Mouse (Mus musculus): ENCODE measurements around the gene Trpm2. TPM values are rescaled to one million over a fixed set of nuclear protein-coding genes. Genes with fewer than 3 reads are reported as not detected.

Trpm2 gene
- polyA plus RNA-seq, 1 experiment from 2014 or later = 0.60 TPM

GRCm38 (mm10) chr10:77902211-77902893 is 68.0 kb downstream of the Trpm2 start, which contains the start of gene Lrrc3:
Gene Lrrc3, minus strand, starts transcription at chr10:77902536.
- H3K4me1 ChIP-seq = peaks cover 12% of the 10 kb centered on the region
- H3K27ac ChIP-seq (replicated peaks) = no peak within 1 kb of the TSS
- H3K9me3 ChIP-seq (replicated peaks) = no peaks in the 10 kb centered on the region
- 1% methylated on average over 46 of the region's 46 CpGs for WGBS
- peak within 1 kb of the TSS; percentile 62 for H3K4me3 ChIP-seq (replicated peaks)
- peak; percentile 71 for ATAC-seq (ENCODE audit: insufficient number of reproducible peaks, low FRiP score, low TSS enrichment, low read depth)
- H3K4me2 ChIP-seq (replicated peaks) = peak within 1 kb of the TSS; percentile 92
- H3K9ac ChIP-seq = peak within 1 kb of the TSS; percentile 33; the same call in 1 of the 2 replicates
- H3K36me3 ChIP-seq = no peaks in the 10 kb centered on the region
- no peaks in the 10 kb centered on the region for H3K27me3 ChIP-seq

- H3K4me1 ChIP-seq = peaks cover 12% of the 10 kb centered on the region
- no peaks in the 10 kb centered on the region for H3K9me3 ChIP-seq (replicated peaks)
- no peak for ATAC-seq (ENCODE audit: insufficient number of reproducible peaks, low FRiP score, low TSS enrichment, low read depth)
These were observed 68.5 kb downstream of the Trpm2 start for GRCm38 (mm10) chr10:77901871-77902210.

GRCm38 (mm10) chr10:77900903-77901818 is 69.2 kb downstream of the Trpm2 start:
- Histone ChIP-seq H3K4me3 (replicated peaks) (peak overlapping the region; percentile 62), H3K36me3 (no peaks in the 10 kb centered on the region), H3K27me3 (no peaks in the 10 kb centered on the region), H3K9me3 (replicated peaks) (no peaks in the 10 kb centered on the region), H3K9ac (no peak overlapping the region), H3K27ac (replicated peaks) (no peak overlapping the region), H3K4me2 (replicated peaks) (peak overlapping the region; percentile 92), H3K4me1 (peaks cover 12% of the 10 kb centered on the region)
- no peak for ATAC-seq (ENCODE audit: insufficient number of reproducible peaks, low FRiP score, low TSS enrichment, low read depth)
- 82% methylated on average over 27 of the region's 27 CpGs for WGBS

More at GRCm38 (mm10) chr10:77901871-77902210, 68.5 kb downstream of the Trpm2 start:
- Histone ChIP-seq H3K9ac (peak overlapping the region; percentile 33; the same call in 1 of the 2 replicates), H3K4me3 (replicated peaks) (peak overlapping the region; percentile 62), H3K27me3 (no peaks in the 10 kb centered on the region), H3K36me3 (no peaks in the 10 kb centered on the region), H3K27ac (replicated peaks) (no peak overlapping the region), H3K4me2 (replicated peaks) (peak overlapping the region; percentile 92)
- WGBS = 2% methylated on average over 14 of the region's 14 CpGs

DNA sequence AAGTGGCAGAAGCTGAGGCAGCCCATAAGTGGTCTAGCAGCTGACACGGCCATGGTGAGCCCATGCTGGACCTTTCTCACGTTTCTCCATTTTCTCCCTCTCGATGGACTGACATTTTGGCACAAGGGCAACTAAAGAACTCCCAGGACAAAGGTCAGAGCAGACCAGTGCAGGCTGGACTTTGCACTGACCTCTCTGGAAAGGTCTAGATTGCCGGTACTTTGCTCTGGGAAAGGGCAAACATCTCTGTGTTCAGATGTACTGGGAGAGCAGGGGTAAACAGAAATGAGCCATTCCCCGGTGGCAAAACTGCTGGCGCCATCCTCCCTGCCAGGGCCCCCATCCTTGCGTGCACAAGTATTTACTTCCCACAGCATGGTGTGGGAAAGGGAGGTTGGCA is 70.2 kb downstream of the Trpm2 start:
- WGBS = 72% methylated on average over 7 of the region's 7 CpGs
- no peaks in the 10 kb centered on the region for H3K9me3 ChIP-seq (replicated peaks)
- ATAC-seq (ENCODE audit: insufficient number of reproducible peaks, low FRiP score, low TSS enrichment, low read depth) = no peak

GRCm38 (mm10) chr10:77895562-77895961 is 74.8 kb downstream of the Trpm2 start:
- Histone ChIP-seq H3K36me3 (no peaks in the 10 kb centered on the region), H3K4me2 (replicated peaks) (no peak overlapping the region), H3K27ac (replicated peaks) (no peak overlapping the region), H3K4me1 (no peaks in the 10 kb centered on the region), H3K4me3 (replicated peaks) (no peak overlapping the region), H3K9ac (no peak overlapping the region), H3K9me3 (replicated peaks) (no peaks in the 10 kb centered on the region), H3K27me3 (no peaks in the 10 kb centered on the region)
- ATAC-seq (ENCODE audit: insufficient number of reproducible peaks, low FRiP score, low TSS enrichment, low read depth) = no peak
- WGBS = 52% methylated on average over 5 of the region's 5 CpGs

More for the DNA sequence above, 70.2 kb downstream of the Trpm2 start:
- H3K4me3 ChIP-seq (replicated peaks) = no peak overlapping the region
- H3K9ac ChIP-seq = no peak overlapping the region
- H3K27ac ChIP-seq (replicated peaks) = no peak overlapping the region
- no peaks in the 10 kb centered on the region for H3K27me3 ChIP-seq
- peaks cover 12% of the 10 kb centered on the region for H3K4me1 ChIP-seq
- H3K4me2 ChIP-seq (replicated peaks) = no peak overlapping the region
- no peaks in the 10 kb centered on the region for H3K36me3 ChIP-seq

- Histone ChIP-seq H3K4me2 (replicated peaks) (no peak overlapping the region), H3K36me3 (no peaks in the 10 kb centered on the region), H3K9ac (no peak overlapping the region), H3K27ac (replicated peaks) (no peak overlapping the region), H3K9me3 (replicated peaks) (no peaks in the 10 kb centered on the region), H3K27me3 (no peaks in the 10 kb centered on the region), H3K4me3 (replicated peaks) (no peak overlapping the region), H3K4me1 (no peaks in the 10 kb centered on the region)
- ATAC-seq (ENCODE audit: insufficient number of reproducible peaks, low FRiP score, low TSS enrichment, low read depth) = no peak
- 84% methylated on average over 8 of the region's 8 CpGs for WGBS
These were observed 79.3 kb downstream of the Trpm2 start for GRCm38 (mm10) chr10:77890987-77891565.

DNA sequence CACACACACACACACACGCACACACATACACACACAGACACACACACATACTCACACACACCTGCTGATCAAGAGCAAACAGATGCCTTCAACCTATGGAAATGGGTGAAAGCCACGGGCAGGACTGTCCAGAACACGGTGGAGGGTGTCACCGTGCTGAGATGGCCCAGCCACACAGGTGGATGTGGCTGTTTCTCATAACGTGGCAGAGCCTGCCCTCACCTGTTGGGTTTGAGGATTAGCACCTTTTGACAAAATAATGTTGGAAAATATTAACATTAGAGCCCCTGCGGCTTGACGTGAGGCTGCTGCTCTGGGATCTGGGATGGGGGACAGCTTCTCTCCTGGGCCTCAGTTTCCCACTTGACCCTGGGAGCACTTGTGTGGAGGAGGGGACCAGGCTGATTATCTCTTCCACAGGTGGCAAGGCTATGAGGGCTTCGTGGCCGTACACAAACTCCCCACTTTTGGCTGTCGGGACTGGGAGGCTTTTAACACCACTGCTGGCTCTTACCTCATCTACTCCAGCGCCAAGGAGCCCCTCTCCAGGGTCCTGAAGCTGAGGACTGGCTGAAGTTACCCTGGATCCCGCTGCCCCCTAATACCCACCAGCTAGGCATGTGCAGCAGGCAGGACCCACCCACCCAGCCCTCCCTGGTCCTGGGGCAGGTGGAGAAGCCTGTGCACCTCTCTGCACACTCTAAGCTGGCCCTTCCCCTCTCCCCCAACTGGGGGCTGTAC is 84.2 kb downstream of the Trpm2 start:
- 51% methylated on average over 12 of the region's 12 CpGs for WGBS
- Histone ChIP-seq H3K27me3 (no peaks in the 10 kb centered on the region), H3K9me3 (replicated peaks) (no peaks in the 10 kb centered on the region), H3K4me3 (replicated peaks) (no peak overlapping the region), H3K27ac (replicated peaks) (no peak overlapping the region), H3K9ac (no peak overlapping the region), H3K4me2 (replicated peaks) (no peak overlapping the region), H3K4me1 (no peaks in the 10 kb centered on the region), H3K36me3 (no peaks in the 10 kb centered on the region)
- no peak for ATAC-seq (ENCODE audit: insufficient number of reproducible peaks, low FRiP score, low TSS enrichment, low read depth)

DNA sequence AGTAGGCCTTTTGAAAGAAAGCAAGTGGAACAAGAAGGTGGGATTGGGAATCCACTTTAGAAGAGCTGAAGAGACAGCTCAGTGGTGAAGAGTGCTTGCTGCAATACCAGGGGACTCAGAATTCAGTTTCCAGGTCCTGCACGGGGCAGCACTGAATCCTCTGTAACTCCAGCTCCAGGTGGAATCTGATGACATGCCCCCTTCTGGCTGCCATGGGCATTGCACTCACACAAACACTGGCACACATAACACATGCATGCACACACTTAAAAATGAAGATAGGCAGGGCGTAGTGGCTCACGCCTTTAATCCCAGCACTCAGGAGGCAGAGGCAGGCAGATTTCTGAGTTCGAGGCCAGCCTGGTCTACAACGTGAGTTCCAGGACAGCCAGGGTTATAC is 87.8 kb downstream of the Trpm2 start:
- no peaks in the 10 kb centered on the region for H3K27me3 ChIP-seq
- H3K36me3 ChIP-seq = no peaks in the 10 kb centered on the region
- H3K4me1 ChIP-seq = no peaks in the 10 kb centered on the region
- no peak overlapping the region for H3K27ac ChIP-seq (replicated peaks)
- no peak overlapping the region for H3K4me2 ChIP-seq (replicated peaks)
- no peak for ATAC-seq (ENCODE audit: insufficient number of reproducible peaks, low FRiP score, low TSS enrichment, low read depth)
- no peaks in the 10 kb centered on the region for H3K9me3 ChIP-seq (replicated peaks)
- 83% methylated on average over 5 of the region's 5 CpGs for WGBS
- H3K9ac ChIP-seq = no peak overlapping the region
- no peak overlapping the region for H3K4me3 ChIP-seq (replicated peaks)

DNA sequence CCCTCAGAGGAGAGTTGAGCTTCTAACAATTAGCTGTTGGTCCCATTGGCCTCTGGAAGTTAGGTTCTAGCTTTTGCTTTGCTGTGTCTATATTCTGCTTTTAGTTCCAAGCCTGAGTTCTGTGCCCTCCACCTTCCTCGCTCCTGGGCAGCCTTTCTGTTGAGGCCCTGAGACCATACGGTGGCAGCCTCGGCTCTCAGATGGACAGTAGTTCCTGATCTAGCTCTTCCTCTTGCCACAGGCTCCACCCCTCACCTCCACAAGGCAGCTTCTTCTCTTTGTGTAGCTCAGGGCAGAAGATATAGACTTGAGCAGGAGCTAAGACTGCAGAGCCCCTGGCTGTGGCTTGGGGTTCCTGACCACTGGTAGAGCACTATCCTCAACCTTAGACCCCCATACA is 90.1 kb downstream of the Trpm2 start:
- WGBS = 77% methylated on average over 3 of the region's 3 CpGs
- no peak for ATAC-seq (ENCODE audit: insufficient number of reproducible peaks, low FRiP score, low TSS enrichment, low read depth)
- Histone ChIP-seq H3K9me3 (replicated peaks) (no peaks in the 10 kb centered on the region), H3K9ac (no peak overlapping the region), H3K36me3 (no peaks in the 10 kb centered on the region), H3K4me1 (no peaks in the 10 kb centered on the region), H3K4me3 (replicated peaks) (no peak overlapping the region), H3K27ac (replicated peaks) (no peak overlapping the region), H3K4me2 (replicated peaks) (no peak overlapping the region), H3K27me3 (no peaks in the 10 kb centered on the region)

DNA sequence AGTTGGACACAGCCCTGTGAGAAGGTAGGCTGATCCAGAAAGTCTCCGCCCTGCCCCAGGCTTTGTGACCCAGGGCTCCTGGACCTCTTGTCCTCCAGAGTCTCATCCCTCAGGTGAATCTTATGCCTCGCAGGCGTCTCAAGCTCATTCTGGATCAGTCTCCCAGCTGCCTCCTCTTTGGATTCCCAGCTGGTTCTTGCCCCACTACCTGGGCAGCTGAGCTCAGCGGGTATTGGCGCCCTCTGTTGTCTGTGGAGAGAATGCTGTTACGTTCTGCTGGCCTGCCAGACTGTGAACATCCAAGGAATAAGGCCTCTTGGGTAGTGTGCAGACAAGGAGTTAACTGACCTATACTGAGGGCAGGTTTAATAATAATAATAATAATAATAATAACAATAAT is 91.4 kb downstream of the Trpm2 start:
- Histone ChIP-seq H3K36me3 (no peaks in the 10 kb centered on the region), H3K27ac (replicated peaks) (no peak overlapping the region), H3K4me1 (no peaks in the 10 kb centered on the region), H3K4me3 (replicated peaks) (no peak overlapping the region), H3K9ac (no peak overlapping the region), H3K9me3 (replicated peaks) (no peaks in the 10 kb centered on the region), H3K27me3 (no peaks in the 10 kb centered on the region), H3K4me2 (replicated peaks) (no peak overlapping the region)
- 69% methylated on average over 6 of the region's 6 CpGs for WGBS
- no peak for ATAC-seq (ENCODE audit: insufficient number of reproducible peaks, low FRiP score, low TSS enrichment, low read depth)

DNA sequence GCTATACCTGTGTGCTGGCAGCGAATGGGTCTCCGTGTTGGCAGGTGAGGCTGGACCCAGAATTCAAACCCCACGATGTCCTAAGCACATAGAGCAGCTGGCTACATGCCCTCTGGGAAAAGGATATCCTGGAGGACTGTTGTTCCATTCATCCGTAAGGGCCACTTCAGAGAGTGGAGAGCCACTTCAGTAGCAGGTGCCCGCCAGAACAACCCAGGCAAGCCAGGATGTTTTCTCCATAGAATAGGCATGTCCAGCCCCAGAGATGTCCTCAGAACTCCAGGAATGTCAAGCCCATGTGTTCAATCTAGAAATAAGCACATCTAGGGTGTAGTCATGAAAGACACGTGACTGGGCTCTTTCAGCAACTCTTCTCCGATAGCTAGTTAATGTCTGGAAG is 100.7 kb downstream of the Trpm2 start:
- 82% methylated on average over 7 of the region's 7 CpGs for WGBS
- Histone ChIP-seq H3K9ac (no peak overlapping the region), H3K27me3 (no peaks in the 10 kb centered on the region), H3K4me1 (0 out of 2 replicates have a peak, but pooled peaks cover 2% of the 10 kb centered on the region), H3K4me2 (replicated peaks) (no peak overlapping the region), H3K36me3 (no peaks in the 10 kb centered on the region), H3K4me3 (replicated peaks) (no peak overlapping the region), H3K27ac (replicated peaks) (no peak overlapping the region), H3K9me3 (replicated peaks) (no peaks in the 10 kb centered on the region)
- ATAC-seq (ENCODE audit: insufficient number of reproducible peaks, low FRiP score, low TSS enrichment, low read depth) = no peak
